Mouse (Mus musculus): ENCODE measurements around the gene Ncbp3. TPM values are rescaled to one million over a fixed set of nuclear protein-coding genes. Genes with fewer than 3 reads are reported as not detected.

Gene Ncbp3
- polyA plus RNA-seq, 1 experiment from 2014 or later: 13.2 TPM

DNA sequence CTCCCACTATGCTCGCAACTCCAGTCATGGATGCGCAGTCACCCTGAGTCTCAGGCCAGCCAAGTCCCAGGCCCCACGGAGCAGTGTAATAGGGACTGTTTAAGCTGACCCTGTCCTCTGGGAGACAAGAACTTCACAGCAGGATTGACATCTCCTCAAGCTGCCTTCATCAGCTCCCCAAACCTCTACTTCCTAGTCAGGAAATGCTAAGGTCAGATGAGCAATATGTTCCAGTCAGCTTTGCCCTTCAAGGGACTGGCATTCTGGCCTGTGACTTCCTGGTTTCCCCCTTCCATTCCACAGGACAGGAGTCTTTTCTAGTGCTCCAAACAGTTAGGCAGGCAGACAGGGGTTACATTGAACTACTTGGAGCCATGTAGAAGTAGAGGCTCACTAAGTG is 62.4 kb downstream of the Ncbp3 start:
- Histone ChIP-seq H3K4me1 (ENCODE audit: insufficient read depth) (no peaks in the 10 kb centered on the region), H3K36me3 (ENCODE audit: insufficient read depth) (no peaks in the 10 kb centered on the region), H3K4me2 (no peak overlapping the region), H3K4me3 (ENCODE audit: low read depth, low read length) (no peak overlapping the region), H3K9me3 (ENCODE audit: low read depth, low read length) (no peaks in the 10 kb centered on the region), H3K27ac (ENCODE audit: low read depth) (no peak overlapping the region), H3K27me3 (ENCODE audit: insufficient read depth, low read length) (no peaks in the 10 kb centered on the region), H3K9ac (no peak overlapping the region)
- no peak for ATAC-seq (ENCODE audit: insufficient read depth)
- no peak for DNase-seq
- no peak for TF ChIP-seq CTCF (IDR thresholded peaks at IDR 0.05; ENCODE audit: low read depth)
- WGBS: 78% methylated on average over 3 of the region's 3 CpGs

DNA sequence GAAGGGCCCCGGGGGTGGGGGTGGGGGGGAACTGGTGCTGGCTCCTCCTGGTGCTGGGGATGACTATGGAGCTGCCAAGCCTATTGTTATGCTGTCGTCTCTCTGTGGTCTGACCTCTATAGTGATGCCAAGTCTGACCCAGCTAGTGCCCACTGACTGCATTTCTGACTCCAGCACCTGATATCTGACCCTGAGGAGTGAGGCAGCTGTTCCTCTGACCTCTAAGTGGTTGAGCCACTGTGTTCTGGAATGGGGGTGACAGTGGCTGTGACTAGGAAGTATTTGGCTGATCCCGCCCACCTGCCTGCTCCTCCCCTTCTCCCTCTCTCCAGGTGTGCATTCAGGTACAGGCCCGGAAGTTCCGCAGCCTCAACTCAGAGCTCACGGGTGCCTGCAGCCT is 63.8 kb downstream of the Ncbp3 start:
- no peaks in the 10 kb centered on the region for H3K36me3 ChIP-seq (ENCODE audit: insufficient read depth)
- WGBS: 60% methylated on average over 6 of the region's 6 CpGs
- no peaks in the 10 kb centered on the region for H3K9me3 ChIP-seq (ENCODE audit: low read depth, low read length)
- no peak overlapping the region for H3K4me2 ChIP-seq
- ATAC-seq (ENCODE audit: insufficient read depth) (no peak), DNase-seq (no peak)
- no peaks in the 10 kb centered on the region for H3K27me3 ChIP-seq (ENCODE audit: insufficient read depth, low read length)
- H3K4me1 ChIP-seq (ENCODE audit: insufficient read depth): no peaks in the 10 kb centered on the region
- H3K27ac ChIP-seq (ENCODE audit: low read depth): no peak overlapping the region
- H3K9ac ChIP-seq: no peak overlapping the region
- H3K4me3 ChIP-seq (ENCODE audit: low read depth, low read length): no peak overlapping the region
- TF ChIP-seq CTCF (IDR thresholded peaks at IDR 0.05; ENCODE audit: low read depth): no peak

DNA sequence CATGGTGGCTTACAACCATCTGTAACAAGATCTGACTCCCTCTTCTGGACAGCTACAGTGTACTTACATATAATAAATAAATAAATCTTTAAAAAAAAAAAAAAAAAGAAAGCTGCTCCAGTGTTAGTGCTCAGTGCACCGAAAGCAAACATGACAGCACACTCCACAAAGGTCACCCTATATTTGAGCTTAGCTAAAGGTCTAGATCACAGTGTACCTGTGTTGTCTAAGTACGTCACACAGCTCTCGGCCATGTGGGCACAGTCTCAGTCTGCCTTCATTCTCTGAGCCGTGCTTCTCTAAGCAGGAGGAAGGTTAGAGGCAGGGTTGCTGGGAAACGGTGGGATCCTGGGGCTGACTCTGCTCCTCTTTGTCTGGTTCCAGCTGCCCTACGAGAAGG is 78.9 kb downstream of the Ncbp3 start:
- Histone ChIP-seq H3K27me3 (ENCODE audit: insufficient read depth, low read length) (no peaks in the 10 kb centered on the region), H3K4me2 (no peak overlapping the region), H3K27ac (ENCODE audit: low read depth) (no peak overlapping the region), H3K9me3 (ENCODE audit: low read depth, low read length) (no peaks in the 10 kb centered on the region), H3K9ac (no peak overlapping the region), H3K36me3 (ENCODE audit: insufficient read depth) (peaks cover 6% of the 10 kb centered on the region; the same call in 1 of the 2 replicates), H3K4me1 (ENCODE audit: insufficient read depth) (no peaks in the 10 kb centered on the region), H3K4me3 (ENCODE audit: low read depth, low read length) (no peak overlapping the region)
- TF ChIP-seq CTCF (IDR thresholded peaks at IDR 0.05; ENCODE audit: low read depth): no peak
- 88% methylated on average over 6 of the region's 6 CpGs for WGBS
- DNase-seq (no peak), ATAC-seq (ENCODE audit: insufficient read depth) (no peak)

DNA sequence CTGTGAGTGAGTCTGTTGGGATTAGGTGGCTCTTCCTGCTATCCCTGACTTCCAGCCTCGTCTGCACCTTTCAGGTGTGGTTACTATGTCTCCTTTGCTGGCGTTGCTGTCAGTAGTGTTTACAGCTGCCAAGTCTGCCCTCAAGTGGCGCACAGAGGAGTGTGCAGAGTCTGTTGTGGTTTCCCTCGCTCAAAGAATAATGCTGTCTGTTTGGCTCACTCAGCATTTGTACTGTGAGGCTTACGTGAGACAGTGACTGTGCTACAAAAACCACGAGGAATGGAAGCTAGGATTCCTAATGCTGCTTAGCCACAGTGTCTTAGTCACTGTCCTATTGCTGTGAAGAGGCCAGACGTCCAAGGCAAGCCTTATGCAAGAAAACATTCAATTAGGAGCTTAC is 83.4 kb downstream of the Ncbp3 start:
- DNase-seq: no peak
- no peak overlapping the region for H3K9ac ChIP-seq
- 74% methylated on average over 7 of the region's 7 CpGs for WGBS
- no peak for TF ChIP-seq CTCF (IDR thresholded peaks at IDR 0.05; ENCODE audit: low read depth)
- H3K4me2 ChIP-seq: no peak overlapping the region
- no peak for ATAC-seq (ENCODE audit: insufficient read depth)
- no peak overlapping the region for H3K27ac ChIP-seq (ENCODE audit: low read depth)
- no peaks in the 10 kb centered on the region for H3K9me3 ChIP-seq (ENCODE audit: low read depth, low read length)
- no peaks in the 10 kb centered on the region for H3K27me3 ChIP-seq (ENCODE audit: insufficient read depth, low read length)
- peaks cover 30% of the 10 kb centered on the region for H3K36me3 ChIP-seq (ENCODE audit: insufficient read depth)
- H3K4me1 ChIP-seq (ENCODE audit: insufficient read depth): 0 out of 2 replicates have a peak, but pooled peaks cover 7% of the 10 kb centered on the region
- no peak overlapping the region for H3K4me3 ChIP-seq (ENCODE audit: low read depth, low read length)

DNA sequence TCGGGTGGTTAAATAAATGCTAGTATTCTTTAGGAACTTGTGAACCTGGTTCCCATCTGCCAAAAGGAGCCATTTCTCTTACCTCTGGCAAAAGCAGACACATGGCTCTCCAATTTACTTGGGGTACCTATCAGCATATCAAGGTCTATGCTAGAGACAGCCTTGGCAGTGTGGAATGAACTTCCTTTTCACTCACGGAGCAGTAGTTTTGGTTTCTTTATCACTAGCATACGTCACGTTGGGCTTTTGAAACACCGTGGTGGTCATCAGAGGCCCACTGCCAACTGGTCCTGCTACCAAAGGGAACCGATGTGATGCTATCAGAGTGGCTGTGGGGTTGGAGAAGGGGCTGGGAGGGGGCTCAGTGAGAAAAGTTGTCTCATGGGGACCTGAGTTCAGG is 85.4 kb downstream of the Ncbp3 start:
- Histone ChIP-seq H3K9me3 (ENCODE audit: low read depth, low read length) (no peaks in the 10 kb centered on the region), H3K27me3 (ENCODE audit: insufficient read depth, low read length) (no peaks in the 10 kb centered on the region), H3K9ac (no peak overlapping the region), H3K36me3 (ENCODE audit: insufficient read depth) (peaks cover 30% of the 10 kb centered on the region), H3K4me1 (ENCODE audit: insufficient read depth) (peaks cover 15% of the 10 kb centered on the region; the same call in 1 of the 2 replicates), H3K27ac (ENCODE audit: low read depth) (no peak overlapping the region), H3K4me3 (ENCODE audit: low read depth, low read length) (no peak overlapping the region), H3K4me2 (no peak overlapping the region)
- no peak for DNase-seq
- WGBS: 90% methylated on average over 6 of the region's 6 CpGs
- TF ChIP-seq CTCF (IDR thresholded peaks at IDR 0.05; ENCODE audit: low read depth): no peak
- ATAC-seq (ENCODE audit: insufficient read depth): no peak

DNA sequence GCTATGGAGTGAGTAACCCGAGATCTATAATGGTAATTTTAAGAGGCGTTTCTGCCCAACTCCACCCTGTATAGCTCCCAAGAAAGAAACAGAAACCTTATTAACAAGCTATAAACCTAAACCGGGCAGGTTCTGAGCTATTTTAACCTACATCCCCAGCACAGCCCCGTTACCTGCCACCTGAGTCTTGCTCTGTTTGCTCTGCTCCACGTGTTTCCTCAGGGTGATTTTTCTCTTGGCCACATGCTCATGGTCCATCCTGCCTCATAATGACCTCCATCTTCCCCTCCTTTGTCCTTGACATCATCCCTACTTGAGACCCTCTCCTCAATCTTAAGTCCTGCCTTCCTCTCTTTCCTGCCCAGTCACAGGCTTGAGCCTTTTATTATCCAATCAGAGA is 86.6 kb downstream of the Ncbp3 start:
- H3K4me2 ChIP-seq: peak overlapping the region; percentile 74
- H3K27ac ChIP-seq (ENCODE audit: low read depth): no peak overlapping the region
- no peaks in the 10 kb centered on the region for H3K9me3 ChIP-seq (ENCODE audit: low read depth, low read length)
- DNase-seq (no peak), ATAC-seq (ENCODE audit: insufficient read depth) (no peak)
- peaks cover 30% of the 10 kb centered on the region for H3K36me3 ChIP-seq (ENCODE audit: insufficient read depth)
- 82% methylated on average over 5 of the region's 5 CpGs for WGBS
- TF ChIP-seq CTCF (IDR thresholded peaks at IDR 0.05; ENCODE audit: low read depth): no peak
- H3K27me3 ChIP-seq (ENCODE audit: insufficient read depth, low read length): no peaks in the 10 kb centered on the region
- H3K4me1 ChIP-seq (ENCODE audit: insufficient read depth): peaks cover 15% of the 10 kb centered on the region; the same call in 1 of the 2 replicates
- no peak overlapping the region for H3K4me3 ChIP-seq (ENCODE audit: low read depth, low read length)
- no peak overlapping the region for H3K9ac ChIP-seq

DNA sequence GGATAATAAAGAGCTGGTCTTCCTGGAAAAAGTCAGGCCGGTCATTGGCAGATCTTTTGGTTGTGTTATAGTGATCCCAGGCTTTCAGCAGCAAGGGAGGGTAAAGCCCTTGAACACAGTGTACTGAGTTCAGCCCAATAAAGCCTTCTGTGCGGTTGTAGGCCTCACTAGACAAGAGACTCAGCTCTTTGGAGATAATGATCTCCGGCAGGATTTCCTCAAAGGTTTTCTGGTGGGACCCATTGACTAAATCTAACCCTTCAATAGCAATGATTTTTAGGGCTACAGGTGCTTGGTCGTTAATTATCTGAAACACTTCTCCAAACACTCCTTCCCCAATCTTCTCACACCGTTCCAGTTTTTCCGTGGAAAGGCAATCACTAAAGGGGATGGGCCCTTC is 89.0 kb downstream of the Ncbp3 start:
- peak overlapping the region; percentile 94 for H3K4me3 ChIP-seq (ENCODE audit: low read depth, low read length)
- DNase-seq (no peak), ATAC-seq (ENCODE audit: insufficient read depth) (no peak)
- peaks cover 23% of the 10 kb centered on the region for H3K36me3 ChIP-seq (ENCODE audit: insufficient read depth)
- H3K4me2 ChIP-seq: peak overlapping the region; percentile 74
- H3K27ac ChIP-seq (ENCODE audit: low read depth): no peak overlapping the region
- H3K4me1 ChIP-seq (ENCODE audit: insufficient read depth): peaks cover 15% of the 10 kb centered on the region; the same call in 1 of the 2 replicates
- no peaks in the 10 kb centered on the region for H3K9me3 ChIP-seq (ENCODE audit: low read depth, low read length)
- WGBS: 65% methylated on average over 6 of the region's 6 CpGs
- no peak for TF ChIP-seq CTCF (IDR thresholded peaks at IDR 0.05; ENCODE audit: low read depth)
- peak overlapping the region; percentile 77 for H3K9ac ChIP-seq
- H3K27me3 ChIP-seq (ENCODE audit: insufficient read depth, low read length): no peaks in the 10 kb centered on the region

DNA sequence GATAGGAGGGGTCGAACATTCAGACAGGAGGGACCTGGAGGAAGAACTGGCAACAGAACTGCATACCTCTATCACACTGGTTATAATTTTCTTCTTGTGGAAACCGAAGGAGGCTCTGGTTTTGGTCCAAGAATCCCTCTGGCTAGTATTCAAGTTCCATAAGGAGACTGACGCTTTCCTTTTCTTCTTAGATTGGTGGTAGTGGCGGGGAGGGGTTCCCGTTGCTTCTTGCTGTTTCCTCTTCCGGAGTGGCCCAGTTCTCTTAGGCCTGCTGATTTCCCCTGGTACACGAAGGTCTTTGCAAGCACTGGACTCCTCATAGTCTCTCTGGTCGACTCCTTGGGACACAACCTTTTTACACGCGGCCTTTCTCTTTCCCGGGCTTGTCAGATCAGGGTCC is 89.5 kb downstream of the Ncbp3 start:
- H3K27me3 ChIP-seq (ENCODE audit: insufficient read depth, low read length): no peaks in the 10 kb centered on the region
- no peak overlapping the region for H3K27ac ChIP-seq (ENCODE audit: low read depth)
- peaks cover 15% of the 10 kb centered on the region; the same call in 1 of the 2 replicates for H3K4me1 ChIP-seq (ENCODE audit: insufficient read depth)
- H3K9ac ChIP-seq: peak overlapping the region; percentile 77
- no peak for TF ChIP-seq CTCF (IDR thresholded peaks at IDR 0.05; ENCODE audit: low read depth)
- peaks cover 21% of the 10 kb centered on the region for H3K36me3 ChIP-seq (ENCODE audit: insufficient read depth)
- ATAC-seq (ENCODE audit: insufficient read depth) (peak; percentile 1; the same call in 1 of the 2 replicates), DNase-seq (peak; percentile 67)
- H3K4me3 ChIP-seq (ENCODE audit: low read depth, low read length): peak overlapping the region; percentile 94
- H3K9me3 ChIP-seq (ENCODE audit: low read depth, low read length): no peaks in the 10 kb centered on the region
- peak overlapping the region; percentile 74 for H3K4me2 ChIP-seq
- 16% methylated on average over 11 of the region's 11 CpGs for WGBS

Measured in lung, embryonic 14.5 days (tissue).